Mouse (Mus musculus) hindbrain, postnatal 0 days (tissue): Measurements from ENCODE around the gene Atxn10. TPM values are rescaled to one million over a fixed set of nuclear protein-coding genes. Genes with fewer than 3 reads are reported as not detected.

Experiments used
- ATAC-seq: fragments of 200-750 bp; cut with Nextera tagmentation; 2 replicates; pipeline ENCODE4 v1.8.0; 2017; ENCODE audit warnings: mild to moderate bottlenecking, moderate TSS enrichment, moderate library complexity
- DNase-seq: peaks from one replicate; pipeline ENCODE4 v3.0.0-alpha.2; 2015; ENCODE audit warnings: low spot score
- H3K27ac ChIP-seq: fragments of 300-500 bp; sonication (generic); 2 replicates; pipeline ENCODE4 v1.5.1; 2014; ENCODE audit warnings: mild to moderate bottlenecking
- H3K27me3 ChIP-seq: fragments of 300-500 bp; sonication (generic); 2 replicates; pipeline ENCODE4 v1.6.1; 2014; ENCODE audit warnings: low read length, mixed read lengths; ENCODE audit not compliant: insufficient read depth
- H3K36me3 ChIP-seq: fragments of 300-500 bp; sonication (generic); 2 replicates; pipeline ENCODE4 v1.6.1; 2014; ENCODE audit warnings: low read length, mixed read lengths; ENCODE audit not compliant: insufficient read depth
- H3K4me1 ChIP-seq: fragments of 300-500 bp; sonication (generic); 2 replicates; pipeline ENCODE4 v1.6.1; 2014; ENCODE audit warnings: antibody characterized with exemption, low read length, mixed read lengths; ENCODE audit not compliant: insufficient read depth
- H3K4me2 ChIP-seq: fragments of 300-500 bp; sonication (generic); 2 replicates; pipeline ENCODE4 v1.6.1; 2014; ENCODE audit warnings: low read depth, mild to moderate bottlenecking, low read length, moderate library complexity, mixed read lengths
- H3K4me3 ChIP-seq: fragments of 300-500 bp; sonication (generic); 2 replicates; pipeline ENCODE4 v1.5.1; 2014; ENCODE audit warnings: low read length
- H3K9ac ChIP-seq: fragments of 300-500 bp; sonication (generic); replicated peaks from 2 replicates; pipeline ENCODE4 v1.6.1; 2014; ENCODE audit warnings: mild to moderate bottlenecking, low read length, moderate library complexity, mixed read lengths
- H3K9me3 ChIP-seq: fragments of 300-500 bp; sonication (generic); 2 replicates; pipeline ENCODE4 v1.6.1; 2016; ENCODE audit warnings: low read length, mixed read lengths
- CTCF ChIP-seq: IDR thresholded peaks from 2 replicates; pipeline ENCODE4 v1.5.1; 2016; ENCODE audit warnings: antibody characterized with exemption, control low read depth, low read depth
- WGBS: fragments of 180-500 bp; shearing (Covaris S2); extraction: QIAGEN DNeasy Blood & Tissue Kit; methylation state at CpG from one replicate; pipeline ENCODE4 v1.1.7; 2014; 5-methylcytosine and 5-hydroxymethylcytosine counted together
- polyA plus RNA-seq: library from polyadenylated mRNA; unstranded; fragments of >200 nt; fragmentation: Nextera tagmentation; extraction: Ambion mirVana; gene quantifications from 2 replicates; pipeline ENCODE4 v1.2.1, GENCODE M21; 2015
- total RNA-seq: library from RNA; depleted of rRNA; stranded (reverse); fragments of >200 nt; gene quantifications from 2 replicates; pipeline ENCODE4 v1.2.3, GENCODE M21; 2014; rRNA removed

Atxn10 gene
- 292 and 298 TPM in 2 replicates for total RNA-seq
- polyA plus RNA-seq: 485 and 499 TPM in 2 replicates

GRCm38 (mm10) chr15:85335671-85336300 is at the start of gene Atxn10:
TSS of gene Atxn10 (plus strand) at chr15:85336245.
- 9% methylated on average over 13 of the region's 19 CpGs for WGBS
- no peak for TF ChIP-seq CTCF
- ATAC-seq (no peak), DNase-seq (no peak)
- no peaks in the 10 kb centered on the region for H3K27me3 ChIP-seq
- H3K4me3 ChIP-seq: peak within 1 kb of the TSS; percentile 75
- peak within 1 kb of the TSS; percentile 97 for H3K27ac ChIP-seq
- no peaks in the 10 kb centered on the region for H3K36me3 ChIP-seq
- H3K4me2 ChIP-seq: peak within 1 kb of the TSS; percentile 75
- H3K9me3 ChIP-seq: no peaks in the 10 kb centered on the region
- H3K4me1 ChIP-seq: peaks cover 16% of the 10 kb centered on the region
- peak within 1 kb of the TSS; percentile 96 for H3K9ac ChIP-seq

- ATAC-seq: no peak
- H3K9me3 ChIP-seq: no peaks in the 10 kb centered on the region
- TF ChIP-seq CTCF: peak; percentile 48
- no peak overlapping the region for H3K4me3 ChIP-seq
- no peak overlapping the region for H3K27ac ChIP-seq
- H3K4me2 ChIP-seq: no peak overlapping the region
- 89% methylated on average over 3 of the region's 3 CpGs for WGBS
- no peaks in the 10 kb centered on the region for H3K36me3 ChIP-seq
- H3K9ac ChIP-seq: no peak overlapping the region
- DNase-seq: no peak
- H3K4me1 ChIP-seq: peaks cover 22% of the 10 kb centered on the region
- H3K27me3 ChIP-seq: no peaks in the 10 kb centered on the region
Measured at GRCm38 (mm10) chr15:85294632-85295031, 41.4 kb upstream of the Atxn10 start.

GRCm38 (mm10) chr15:85295544-85295943 is 40.5 kb upstream of the Atxn10 start:
- Histone ChIP-seq H3K27ac (peak overlapping the region; percentile 36; the same call in 1 of the 2 replicates), H3K9ac (no peak overlapping the region)
- no peak for TF ChIP-seq CTCF

DNA sequence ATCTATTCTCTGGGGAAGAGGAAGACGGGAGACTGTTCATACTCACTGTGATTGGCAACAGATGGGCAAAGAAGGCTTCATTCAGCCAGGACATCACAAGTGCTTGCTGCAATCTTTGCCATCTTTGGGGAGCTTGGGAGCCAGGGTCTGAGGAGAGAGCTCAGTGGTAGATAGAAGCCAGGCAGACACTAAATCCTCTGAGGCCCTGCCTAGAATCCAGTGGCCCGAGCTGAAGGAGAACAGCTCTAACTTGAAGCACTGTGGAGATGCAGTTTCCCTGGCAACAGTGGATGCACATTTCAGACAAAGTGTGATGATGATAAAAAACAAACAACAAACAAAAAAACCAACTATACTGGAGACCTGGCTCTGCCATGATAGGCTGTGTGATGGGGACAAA is 40.1 kb upstream of the Atxn10 start:
- H3K36me3 ChIP-seq: no peaks in the 10 kb centered on the region
- 14% methylated on average over 2 of the region's 2 CpGs for WGBS
- peak; percentile 34 for DNase-seq
- peaks cover 22% of the 10 kb centered on the region for H3K4me1 ChIP-seq
- no peaks in the 10 kb centered on the region for H3K9me3 ChIP-seq
- TF ChIP-seq CTCF: no peak
- H3K27ac ChIP-seq: peak overlapping the region; percentile 36; the same call in 1 of the 2 replicates
- H3K27me3 ChIP-seq: no peaks in the 10 kb centered on the region
- no peak overlapping the region for H3K9ac ChIP-seq
- H3K4me3 ChIP-seq: no peak overlapping the region
- no peak for ATAC-seq
- no peak overlapping the region for H3K4me2 ChIP-seq

More at GRCm38 (mm10) chr15:85295544-85295943, 40.5 kb upstream of the Atxn10 start:
- H3K36me3 ChIP-seq: no peaks in the 10 kb centered on the region
- H3K4me2 ChIP-seq: no peak overlapping the region
- WGBS: 42% methylated on average over 8 of the region's 8 CpGs
- H3K4me3 ChIP-seq: no peak overlapping the region
- no peak for ATAC-seq
- DNase-seq: peak; percentile 28
- H3K9me3 ChIP-seq: no peaks in the 10 kb centered on the region
- H3K4me1 ChIP-seq: peaks cover 22% of the 10 kb centered on the region
- H3K27me3 ChIP-seq: no peaks in the 10 kb centered on the region

DNA sequence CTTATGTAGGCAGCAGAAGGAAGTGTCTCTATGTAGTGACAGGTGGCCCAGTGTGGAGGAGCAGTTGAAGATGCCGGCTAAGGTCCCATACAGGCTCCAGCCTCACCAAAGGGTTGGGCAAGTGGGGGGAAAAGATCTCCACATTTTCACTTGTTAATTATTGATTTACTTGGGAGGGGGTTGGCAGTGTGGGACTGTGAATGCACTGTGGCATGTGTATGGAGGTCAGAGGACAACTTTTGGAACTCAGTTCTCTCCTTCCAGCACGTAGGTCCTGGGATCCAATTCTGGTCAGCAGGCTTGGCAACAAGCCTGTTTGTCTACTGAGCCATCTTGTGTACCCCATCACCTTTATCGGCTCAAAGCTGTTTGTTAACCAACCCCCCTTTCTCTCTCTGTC is 39.5 kb upstream of the Atxn10 start:
- 72% methylated on average over 3 of the region's 3 CpGs for WGBS
- DNase-seq: no peak
- no peak for TF ChIP-seq CTCF
- Histone ChIP-seq H3K4me3 (no peak overlapping the region), H3K27me3 (no peaks in the 10 kb centered on the region), H3K4me2 (no peak overlapping the region), H3K4me1 (peaks cover 22% of the 10 kb centered on the region), H3K27ac (peak overlapping the region; percentile 36; the same call in 1 of the 2 replicates), H3K9ac (no peak overlapping the region), H3K9me3 (no peaks in the 10 kb centered on the region), H3K36me3 (no peaks in the 10 kb centered on the region)
- ATAC-seq: no peak

DNA sequence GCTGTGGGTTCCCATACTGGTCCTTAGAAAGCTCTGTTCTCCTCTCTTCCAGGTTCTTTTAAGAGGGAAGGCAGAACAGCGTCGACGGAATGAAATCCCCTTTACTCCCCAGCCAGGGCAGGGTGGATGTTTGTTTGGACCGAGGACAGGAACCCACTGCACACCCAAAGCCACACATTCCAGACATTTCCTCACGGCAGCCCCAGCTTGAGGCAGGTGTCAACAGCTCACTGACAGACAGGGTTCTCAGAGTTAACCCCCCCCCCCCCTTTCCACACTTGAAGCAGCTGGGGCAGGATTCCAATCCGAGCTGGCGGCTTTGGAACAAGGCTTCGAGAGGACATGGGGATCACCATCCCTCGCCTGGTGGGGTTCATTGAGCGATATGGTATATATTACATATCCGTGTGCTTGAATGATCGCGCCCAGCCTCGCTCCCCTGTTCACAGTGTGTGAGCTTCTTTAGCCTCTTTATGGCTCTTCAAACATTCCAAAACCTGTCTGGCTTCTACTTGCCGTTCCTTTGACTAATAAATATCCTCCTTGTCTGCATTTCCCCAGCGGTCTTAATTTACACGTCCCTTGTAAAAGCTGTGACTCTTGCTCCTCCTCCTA is 37.8 kb upstream of the Atxn10 start:
- WGBS: 48% methylated on average over 17 of the region's 17 CpGs
- DNase-seq: no peak
- no peak overlapping the region for H3K9ac ChIP-seq

More for the DNA sequence above, 37.8 kb upstream of the Atxn10 start:
- Histone ChIP-seq H3K27ac (no peak overlapping the region), H3K4me3 (no peak overlapping the region), H3K9me3 (0 out of 2 replicates have a peak, but pooled peaks cover 2% of the 10 kb centered on the region), H3K4me1 (peaks cover 22% of the 10 kb centered on the region), H3K27me3 (no peaks in the 10 kb centered on the region), H3K36me3 (no peaks in the 10 kb centered on the region), H3K4me2 (peak overlapping the region; percentile 19; the same call in 1 of the 2 replicates)
- ATAC-seq: no peak
- TF ChIP-seq CTCF: no peak
